Mouse (Mus musculus) hindbrain, embryonic 16.5 days (tissue): ENCODE data around the gene Spsb4. TPM values are rescaled to one million over a fixed set of nuclear protein-coding genes. Genes with fewer than 3 reads are reported as not detected.

Source experiments
- ATAC-seq: fragments of 200-750 bp; cut with Nextera tagmentation; 2 replicates; pipeline ENCODE4 v1.8.0; 2017; ENCODE audit warnings: moderate TSS enrichment, moderate library complexity
- H3K27ac ChIP-seq: fragments of 300-500 bp; sonication (generic); 2 replicates; pipeline ENCODE4 v1.5.1; 2014; ENCODE audit warnings: low read depth, mild to moderate bottlenecking, control low read depth, low read length, moderate library complexity
- H3K27me3 ChIP-seq: fragments of 300-500 bp; sonication (generic); replicated peaks from 2 replicates; pipeline ENCODE4 v1.6.1; 2014; ENCODE audit warnings: low read length; ENCODE audit not compliant: control insufficient read depth, insufficient read depth
- H3K36me3 ChIP-seq: fragments of 300-500 bp; sonication (generic); 2 replicates; pipeline ENCODE4 v1.6.1; 2014; ENCODE audit warnings: mild to moderate bottlenecking, low read length, moderate library complexity, mixed read lengths; ENCODE audit not compliant: control insufficient read depth, insufficient read depth
- H3K4me1 ChIP-seq: fragments of 300-500 bp; sonication (generic); 2 replicates; pipeline ENCODE4 v1.6.1; 2014; ENCODE audit warnings: low read depth, low read length; ENCODE audit not compliant: control insufficient read depth, insufficient read depth
- H3K4me2 ChIP-seq: fragments of 300-500 bp; sonication (generic); 2 replicates; pipeline ENCODE4 v1.6.1; 2014; ENCODE audit warnings: mild to moderate bottlenecking, low read length, control low read depth, moderate library complexity
- H3K4me3 ChIP-seq: fragments of 300-500 bp; sonication (generic); 2 replicates; pipeline ENCODE4 v1.5.1; 2014; ENCODE audit warnings: mild to moderate bottlenecking, low read length, control low read depth, moderate library complexity
- H3K9ac ChIP-seq: fragments of 300-500 bp; sonication (generic); 2 replicates; pipeline ENCODE4 v1.6.1; 2014; ENCODE audit warnings: low read depth, mild to moderate bottlenecking, control low read depth, low read length, moderate library complexity
- H3K9me3 ChIP-seq: fragments of 300-500 bp; sonication (generic); 2 replicates; pipeline ENCODE4 v1.6.1; 2014; ENCODE audit warnings: mild to moderate bottlenecking, low read length, moderate library complexity; ENCODE audit not compliant: control insufficient read depth
- WGBS: fragments of 180-500 bp; shearing (Covaris S2); extraction: QIAGEN DNeasy Blood & Tissue Kit; methylation state at CpG from one replicate; pipeline ENCODE4 v1.1.7; 2014; 5-methylcytosine and 5-hydroxymethylcytosine counted together
- polyA plus RNA-seq: library from polyadenylated mRNA; unstranded; fragments of >200 nt; fragmentation: Nextera tagmentation; extraction: Ambion mirVana; gene quantifications from 2 replicates; pipeline ENCODE4 v1.2.1, GENCODE M21; 2015

Gene Spsb4
- polyA plus RNA-seq, 1 experiment from 2014 or later = 39.8 TPM

GRCm38 (mm10) chr9:96962714-96963113 lies 55.9 kb downstream of the Spsb4 start:
- no peak for ATAC-seq
- Histone ChIP-seq H3K27ac (no peak overlapping the region; the same call in 1 of the 2 replicates), H3K9ac (no peak overlapping the region), H3K36me3 (no peaks in the 10 kb centered on the region), H3K4me3 (no peak overlapping the region), H3K27me3 (no peaks in the 10 kb centered on the region), H3K9me3 (no peaks in the 10 kb centered on the region; the same call in 1 of the 2 replicates), H3K4me2 (no peak overlapping the region), H3K4me1 (peaks cover 18% of the 10 kb centered on the region)
- 67% methylated on average over 8 of the region's 8 CpGs for WGBS

DNA sequence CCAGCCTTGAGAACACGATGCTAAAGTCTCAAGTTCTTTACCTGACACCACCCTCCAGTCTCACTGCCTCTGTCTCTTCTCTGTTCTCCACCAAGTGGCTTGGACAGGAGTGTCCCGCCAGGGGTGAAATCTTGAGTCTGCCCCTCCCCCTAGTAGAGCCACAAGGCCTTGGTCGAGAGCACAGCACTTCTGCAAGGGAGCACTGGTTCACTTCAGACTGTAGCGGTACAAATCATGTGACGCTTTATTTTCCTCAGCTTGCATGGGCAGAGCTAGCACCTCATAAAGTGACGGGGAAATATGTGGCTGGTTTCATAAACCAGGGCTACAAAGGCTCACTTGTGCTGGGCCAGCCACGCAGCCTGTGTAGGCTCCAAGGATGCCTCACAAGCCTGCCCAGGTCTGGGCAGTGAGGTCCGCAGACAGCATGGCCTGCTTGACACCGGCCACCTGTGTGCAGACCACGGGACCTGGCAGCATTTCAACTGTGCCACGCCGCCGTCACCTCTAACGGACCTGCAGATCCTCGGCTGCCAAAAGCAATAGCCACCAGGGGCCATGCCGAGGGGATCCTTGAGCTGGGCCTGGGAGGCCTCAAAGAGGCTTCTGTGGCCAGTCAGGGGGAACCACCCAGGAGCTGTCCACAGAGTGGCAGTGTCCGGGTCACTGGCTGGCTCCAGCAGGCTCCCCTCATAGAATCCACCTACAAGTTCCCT lies 56.5 kb downstream of the Spsb4 start:
- ATAC-seq = 0 out of 2 replicates have a peak, but pooled peaks have one; percentile 24
- no peaks in the 10 kb centered on the region; the same call in 1 of the 2 replicates for H3K9me3 ChIP-seq
- H3K36me3 ChIP-seq = no peaks in the 10 kb centered on the region
- H3K27me3 ChIP-seq = no peaks in the 10 kb centered on the region
- no peak overlapping the region for H3K27ac ChIP-seq
- H3K4me1 ChIP-seq = peaks cover 23% of the 10 kb centered on the region
- H3K4me2 ChIP-seq = no peak overlapping the region
- H3K4me3 ChIP-seq = no peak overlapping the region
- 55% methylated on average over 17 of the region's 17 CpGs for WGBS
- no peak overlapping the region for H3K9ac ChIP-seq

DNA sequence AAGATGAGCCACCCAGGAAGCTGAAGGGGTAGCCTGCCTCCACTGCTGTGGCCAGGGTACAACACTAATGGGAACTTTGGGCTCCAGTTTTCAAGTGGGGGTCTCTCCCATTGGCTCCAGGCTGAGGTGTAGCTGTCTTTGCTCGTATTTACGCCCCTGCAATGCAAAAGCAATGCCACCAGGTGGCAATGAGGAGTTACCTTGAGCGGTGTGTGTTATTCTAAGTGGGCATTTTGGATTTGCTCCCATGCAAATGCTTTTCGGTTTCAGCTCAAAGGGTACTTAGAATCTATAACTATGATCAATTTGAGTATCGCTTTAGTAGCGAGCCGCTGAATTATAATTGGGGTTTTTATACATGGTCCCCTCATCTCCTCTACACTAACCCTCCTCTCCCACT lies 57.6 kb downstream of the Spsb4 start:
- H3K9ac ChIP-seq = no peak overlapping the region
- no peaks in the 10 kb centered on the region; the same call in 1 of the 2 replicates for H3K9me3 ChIP-seq
- H3K4me1 ChIP-seq = peaks cover 29% of the 10 kb centered on the region
- H3K36me3 ChIP-seq = no peaks in the 10 kb centered on the region
- no peak overlapping the region for H3K4me2 ChIP-seq
- H3K27ac ChIP-seq = no peak overlapping the region
- H3K27me3 ChIP-seq = no peaks in the 10 kb centered on the region
- 57% methylated on average over 7 of the region's 7 CpGs for WGBS
- no peak overlapping the region for H3K4me3 ChIP-seq
- ATAC-seq = no peak

GRCm38 (mm10) chr9:96960241-96960640 lies 58.4 kb downstream of the Spsb4 start:
- ATAC-seq = no peak
- Histone ChIP-seq H3K9ac (no peak overlapping the region), H3K36me3 (no peaks in the 10 kb centered on the region), H3K4me1 (peaks cover 29% of the 10 kb centered on the region), H3K4me3 (no peak overlapping the region), H3K9me3 (no peaks in the 10 kb centered on the region; the same call in 1 of the 2 replicates), H3K4me2 (no peak overlapping the region), H3K27me3 (no peaks in the 10 kb centered on the region), H3K27ac (no peak overlapping the region)
- 94% methylated on average over 4 of the region's 4 CpGs for WGBS

- no peaks in the 10 kb centered on the region for H3K36me3 ChIP-seq
- no peak overlapping the region for H3K4me3 ChIP-seq
- 86% methylated on average over 7 of the region's 7 CpGs for WGBS
Observed at GRCm38 (mm10) chr9:96959469-96959868, 59.2 kb downstream of the Spsb4 start.

DNA sequence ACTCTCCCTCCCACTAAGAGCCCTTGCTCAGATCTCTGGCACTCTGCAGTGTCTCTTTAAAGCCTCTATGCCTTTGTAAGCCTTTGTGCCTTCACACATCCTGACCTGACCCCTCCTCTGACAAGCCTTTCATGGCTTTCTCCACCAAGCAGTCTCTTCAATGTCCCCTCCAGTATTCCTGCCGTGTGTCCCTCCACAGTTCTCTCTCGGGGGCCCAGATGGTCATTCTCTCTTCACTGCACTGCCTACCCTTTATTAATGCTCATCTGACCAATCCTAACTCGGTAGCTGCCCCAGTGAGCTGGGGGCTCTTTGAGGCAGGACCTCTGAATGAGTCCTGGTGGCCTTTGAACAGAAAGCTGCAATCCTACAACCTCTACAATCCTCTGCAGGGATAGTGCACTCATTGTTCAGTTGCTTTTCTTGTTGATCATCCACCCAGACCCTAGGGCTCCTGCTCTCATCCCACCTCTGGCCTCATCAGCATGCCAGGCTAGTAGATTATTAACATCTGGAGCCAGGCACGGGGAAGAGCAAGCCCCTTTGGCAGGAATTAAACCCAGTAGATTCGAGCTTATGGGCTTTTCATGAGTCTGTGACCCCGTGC lies 60.5 kb downstream of the Spsb4 start:
- Histone ChIP-seq H3K4me3 (no peak overlapping the region), H3K36me3 (no peaks in the 10 kb centered on the region), H3K4me1 (peaks cover 26% of the 10 kb centered on the region), H3K9me3 (no peaks in the 10 kb centered on the region), H3K27ac (no peak overlapping the region), H3K4me2 (no peak overlapping the region), H3K9ac (no peak overlapping the region), H3K27me3 (no peaks in the 10 kb centered on the region)
- 14% methylated on average over 6 of the region's 6 CpGs for WGBS
- no peak for ATAC-seq

More at GRCm38 (mm10) chr9:96959469-96959868, 59.2 kb downstream of the Spsb4 start:
- ATAC-seq = no peak
- no peaks in the 10 kb centered on the region for H3K9me3 ChIP-seq
- H3K4me2 ChIP-seq = no peak overlapping the region
- H3K27ac ChIP-seq = no peak overlapping the region
- peaks cover 29% of the 10 kb centered on the region for H3K4me1 ChIP-seq
- no peaks in the 10 kb centered on the region for H3K27me3 ChIP-seq
- H3K9ac ChIP-seq = no peak overlapping the region

DNA sequence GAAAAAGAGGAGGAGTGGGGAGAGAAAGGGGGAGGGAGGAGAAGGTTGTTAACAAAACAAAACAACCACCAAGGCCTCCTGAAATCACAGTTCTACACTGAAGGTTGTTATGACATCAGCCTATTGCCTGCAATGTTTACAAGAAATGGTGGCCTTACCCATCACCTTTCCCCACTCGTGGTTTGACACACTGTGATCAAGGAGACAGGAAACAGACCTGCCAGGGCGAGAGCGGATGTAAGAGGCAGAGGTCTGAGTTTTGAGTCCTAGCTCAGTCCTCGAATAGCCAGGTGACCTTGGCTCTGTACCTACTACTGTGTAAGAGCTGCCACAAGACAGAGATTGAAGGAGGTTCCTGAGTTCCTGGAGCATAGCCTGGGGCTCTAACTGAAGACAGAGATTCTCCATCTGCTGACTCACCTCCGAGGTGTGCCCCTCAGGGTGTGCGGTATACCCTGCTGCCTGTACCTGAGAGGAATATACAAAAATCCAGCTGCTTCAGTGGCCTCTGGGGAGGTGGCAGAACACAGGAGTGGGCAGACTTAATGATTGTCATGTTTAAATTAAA lies 61.3 kb downstream of the Spsb4 start:
- WGBS = 34% methylated on average over 6 of the region's 6 CpGs
- Histone ChIP-seq H3K27me3 (no peaks in the 10 kb centered on the region), H3K36me3 (no peaks in the 10 kb centered on the region), H3K4me3 (no peak overlapping the region), H3K9me3 (no peaks in the 10 kb centered on the region), H3K9ac (no peak overlapping the region; the same call in 1 of the 2 replicates), H3K27ac (no peak overlapping the region), H3K4me1 (peaks cover 22% of the 10 kb centered on the region), H3K4me2 (no peak overlapping the region)
- ATAC-seq = no peak

DNA sequence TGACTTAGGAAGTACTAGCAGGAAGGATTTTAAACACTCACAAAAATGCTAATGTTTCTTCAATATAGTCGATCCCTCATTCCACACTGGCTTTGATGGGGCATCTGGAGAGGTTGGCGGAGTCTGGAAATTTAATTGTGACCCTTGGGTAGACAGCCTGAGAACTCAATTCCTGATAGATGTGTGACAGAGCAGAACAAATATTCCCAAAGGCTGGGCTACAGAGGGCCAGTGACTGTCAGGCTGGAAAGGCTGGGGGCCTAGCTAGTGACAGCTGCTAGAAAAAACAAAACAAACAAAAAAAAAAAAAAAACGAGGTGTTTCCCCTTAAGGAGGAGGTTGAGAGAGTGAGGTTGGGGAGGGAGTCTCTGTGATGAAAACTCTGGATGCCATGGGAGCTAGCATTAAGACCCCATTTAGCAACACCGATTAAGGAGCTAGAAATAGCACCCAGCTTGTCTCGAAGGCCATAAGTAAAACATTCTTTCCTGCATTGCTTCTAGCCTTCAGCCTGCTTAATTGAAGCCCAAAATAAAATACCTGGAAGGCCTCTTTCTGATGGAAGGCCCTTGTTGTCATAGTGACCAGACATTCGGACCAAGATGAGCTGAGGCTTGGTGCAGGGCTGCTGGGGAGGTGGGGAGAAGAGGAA lies 61.9 kb downstream of the Spsb4 start:
- Histone ChIP-seq H3K9me3 (no peaks in the 10 kb centered on the region), H3K27me3 (no peaks in the 10 kb centered on the region), H3K4me3 (no peak overlapping the region), H3K4me2 (no peak overlapping the region), H3K9ac (no peak overlapping the region; the same call in 1 of the 2 replicates), H3K27ac (peak overlapping the region; percentile 25; the same call in 1 of the 2 replicates), H3K4me1 (peaks cover 21% of the 10 kb centered on the region), H3K36me3 (no peaks in the 10 kb centered on the region)
- ATAC-seq = no peak
- 26% methylated on average over 6 of the region's 6 CpGs for WGBS
